Mouse (Mus musculus) limb, embryonic 14.5 days (tissue): Measurements from ENCODE around the gene Mark3. TPM values are rescaled to one million over a fixed set of nuclear protein-coding genes. Genes with fewer than 3 reads are reported as not detected.

ENCODE experiments used
- ATAC-seq: fragments of 200-750 bp; cut with Nextera tagmentation; 2 replicates; pipeline ENCODE4 v1.8.0; 2017; ENCODE audit warnings: low read depth, moderate number of reproducible peaks, moderate TSS enrichment; ENCODE audit not compliant: low FRiP score
- DNase-seq: peaks from one replicate; pipeline ENCODE4 v3.0.0-alpha.2; 2015; ENCODE audit warnings: low spot score
- H3K27ac ChIP-seq: fragments of 300-500 bp; sonication (generic); replicated peaks from 2 replicates; pipeline ENCODE4 v1.5.1; 2014; ENCODE audit warnings: low read depth, mild to moderate bottlenecking, low read length, moderate library complexity, mixed read lengths
- H3K27me3 ChIP-seq: fragments of 300-500 bp; sonication (generic); 2 replicates; pipeline ENCODE4 v1.6.1; 2014; ENCODE audit warnings: low read length, mixed read lengths; ENCODE audit not compliant: control insufficient read depth, insufficient read depth
- H3K36me3 ChIP-seq: fragments of 300-500 bp; sonication (generic); 2 replicates; pipeline ENCODE4 v1.6.1; 2014; ENCODE audit warnings: mild to moderate bottlenecking, low read length, moderate library complexity, mixed read lengths; ENCODE audit not compliant: control insufficient read depth, insufficient read depth
- H3K4me1 ChIP-seq: fragments of 300-500 bp; sonication (generic); 2 replicates; pipeline ENCODE4 v1.6.1; 2014; ENCODE audit warnings: antibody characterized with exemption, low read length, mixed read lengths; ENCODE audit not compliant: control insufficient read depth, insufficient read depth
- H3K4me2 ChIP-seq: fragments of 300-500 bp; sonication (generic); replicated peaks from 2 replicates; pipeline ENCODE4 v1.6.1; 2014; ENCODE audit warnings: low read depth, mild to moderate bottlenecking, low read length, moderate library complexity; ENCODE audit not compliant: severe bottlenecking
- H3K4me3 ChIP-seq: fragments of 300-500 bp; sonication (generic); replicated peaks from 2 replicates; pipeline ENCODE4 v1.5.1; 2014; ENCODE audit warnings: low read length
- H3K9ac ChIP-seq: fragments of 300-500 bp; sonication (generic); 2 replicates; pipeline ENCODE4 v1.6.1; 2014; ENCODE audit warnings: mild to moderate bottlenecking, low read depth, low read length, moderate library complexity; ENCODE audit not compliant: severe bottlenecking
- H3K9me3 ChIP-seq: fragments of 300-500 bp; sonication (generic); 2 replicates; pipeline ENCODE4 v1.6.1; 2016; ENCODE audit warnings: low read length; ENCODE audit not compliant: control insufficient read depth
- POLR2A ChIP-seq: fragments of 200-500 bp; IDR thresholded peaks from 2 replicates; pipeline ENCODE4 v1.8.0; 2012; ENCODE audit warnings: inconsistent platforms, mild to moderate bottlenecking, moderate library complexity, borderline replicate concordance; ENCODE audit not compliant: insufficient read depth, insufficient read length; ENCODE audit errors: extremely low read depth
- WGBS: fragments of 180-500 bp; shearing (Covaris S2); extraction: QIAGEN DNeasy Blood & Tissue Kit; methylation state at CpG from one replicate; pipeline ENCODE4 v1.1.7; 2014; 5-methylcytosine and 5-hydroxymethylcytosine counted together
- polyA plus RNA-seq, 2 experiments: library from polyadenylated mRNA; depleted of rRNA in 1 of 2; stranded (reverse) in 1 of 2; unstranded in 1 of 2; fragments of >200 nt; fragmentation: Nextera tagmentation in 1 of 2; extraction: Ambion mirVana in 1 of 2; gene quantifications; 2 replicates each; pipeline versions ENCODE4 v1.2.1 to v1.2.3; 2012 to 2014

Mark3 gene
- polyA plus RNA-seq (2012; rRNA removed) (69.4 and 80.5 TPM in 2 replicates), polyA plus RNA-seq (2014; fragmentation: Nextera tagmentation; extraction: Ambion mirVana) (49.8 and 63.7 TPM in 2 replicates)

DNA sequence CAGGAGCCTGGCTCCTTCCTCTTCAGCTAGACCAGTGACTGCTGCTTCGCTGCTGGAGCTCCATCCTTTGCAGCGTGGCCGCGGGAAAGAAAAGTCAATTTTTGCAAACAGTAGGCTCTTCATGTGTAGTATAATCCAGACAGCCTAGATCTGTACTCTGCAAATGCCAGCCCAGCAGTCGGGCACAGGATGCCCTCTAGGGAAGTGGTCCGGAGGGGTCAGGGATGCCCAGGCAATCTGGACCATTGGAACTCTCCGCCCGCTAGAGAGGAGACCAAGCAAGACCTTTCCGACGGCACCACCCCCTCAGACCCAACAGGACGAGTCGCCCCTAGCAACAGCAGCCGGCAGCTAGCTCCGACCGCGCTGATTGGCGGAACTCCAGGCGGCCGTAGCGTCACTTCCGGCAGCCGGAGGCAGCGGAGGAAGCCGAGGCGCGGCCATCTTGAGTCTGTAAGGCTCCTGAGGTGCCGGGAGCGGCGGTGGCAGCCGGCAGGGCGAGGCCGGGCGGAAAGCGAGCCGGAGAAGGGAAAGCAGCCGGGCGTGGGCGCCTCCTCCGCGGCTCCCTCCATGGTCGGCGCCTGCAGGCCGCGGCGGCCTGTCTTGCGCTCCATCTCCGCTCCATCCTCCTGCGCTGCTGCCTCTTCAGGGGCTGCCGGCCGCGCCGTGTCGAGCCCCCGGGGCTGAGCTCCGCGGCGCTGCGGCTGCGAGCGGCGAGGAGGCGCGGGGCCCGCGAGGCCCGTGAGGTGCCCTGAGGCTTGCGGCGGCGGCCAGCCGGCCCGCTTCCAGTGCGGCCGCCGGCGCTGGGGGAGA is at the start of gene Mark3:
Mark3 (plus strand) TSS at position 450 of the 813 bp plus-strand sequence.
- DNase-seq (peak; percentile 97), ATAC-seq (peak; percentile 98)
- peak within 1 kb of the TSS; percentile 96 for H3K27ac ChIP-seq
- H3K9me3 ChIP-seq, result no peaks in the 10 kb centered on the region
- H3K4me3 ChIP-seq, result peak within 1 kb of the TSS; percentile 98
- H3K36me3 ChIP-seq, result no peaks in the 10 kb centered on the region
- peak; percentile 90; the same call in 1 of the 2 replicates for TF ChIP-seq POLR2A
- under 1% methylated on average over 33 of the region's 75 CpGs for WGBS
- peak within 1 kb of the TSS; percentile 97 for H3K9ac ChIP-seq
- no peaks in the 10 kb centered on the region for H3K27me3 ChIP-seq
- peaks cover 18% of the 10 kb centered on the region for H3K4me1 ChIP-seq
- H3K4me2 ChIP-seq, result peak within 1 kb of the TSS; percentile 92

DNA sequence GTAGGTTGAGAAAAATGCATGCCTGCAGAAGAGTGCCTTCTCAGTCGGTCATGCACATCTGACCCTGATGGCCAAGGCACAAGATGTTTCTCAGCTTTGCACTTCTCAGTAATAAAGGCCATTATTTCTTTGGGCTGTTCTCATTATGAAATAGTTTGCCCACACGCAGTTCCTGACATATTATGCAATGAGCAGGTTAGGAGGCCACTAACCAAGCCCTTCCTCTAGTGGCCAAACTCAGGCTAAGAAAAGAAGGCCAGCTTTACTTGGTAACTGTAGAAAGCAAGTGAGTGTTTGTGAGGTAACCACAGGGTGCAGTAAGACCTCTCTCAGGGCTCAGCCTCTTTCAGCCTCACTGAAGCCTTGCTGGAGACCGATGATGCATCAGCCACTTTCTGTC is 49.4 kb upstream of the Mark3 start:
- no peak for DNase-seq

DNA sequence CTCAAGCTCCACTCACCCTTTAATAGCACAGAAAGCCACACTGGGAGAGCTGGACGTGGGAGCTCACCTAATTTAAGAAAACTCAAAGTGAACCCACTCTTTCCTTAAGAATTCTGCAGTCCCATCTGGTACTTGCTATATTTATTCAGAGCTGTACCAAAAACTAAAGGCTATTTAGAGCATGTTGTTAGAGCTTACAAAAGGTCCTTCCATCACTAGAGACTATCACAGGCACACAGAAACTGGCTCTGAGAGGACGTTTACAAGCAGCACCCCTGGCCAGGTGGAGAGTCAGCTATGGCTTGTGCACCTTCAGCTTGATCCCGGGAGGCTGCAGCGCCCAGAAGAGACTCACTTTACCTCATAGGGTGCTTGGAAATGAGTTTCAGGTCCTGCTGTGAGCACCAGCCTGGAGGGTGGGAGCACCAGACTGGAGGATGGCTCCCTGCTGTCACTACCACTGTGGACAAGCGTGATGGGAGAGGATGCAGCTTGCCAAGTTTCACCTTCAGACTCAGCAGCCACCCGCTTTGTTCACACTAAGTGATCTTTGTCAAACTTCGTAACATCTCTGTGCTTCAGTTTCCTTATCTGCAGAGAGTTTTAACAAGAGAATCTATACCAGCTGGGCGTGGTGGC is 46.6 kb upstream of the Mark3 start:
- 66% methylated on average over 8 of the region's 8 CpGs for WGBS
- TF ChIP-seq POLR2A, result no peak

More for the DNA sequence above, 49.4 kb upstream of the Mark3 start:
- ATAC-seq, result no peak
- no peak overlapping the region for H3K27ac ChIP-seq
- H3K9ac ChIP-seq, result no peak overlapping the region
- no peaks in the 10 kb centered on the region for H3K36me3 ChIP-seq
- no peaks in the 10 kb centered on the region for H3K27me3 ChIP-seq
- H3K9me3 ChIP-seq, result no peaks in the 10 kb centered on the region
- H3K4me2 ChIP-seq, result no peak overlapping the region
- no peak overlapping the region for H3K4me3 ChIP-seq
- no peak for TF ChIP-seq POLR2A
- H3K4me1 ChIP-seq, result no peaks in the 10 kb centered on the region
- WGBS, result 81% methylated on average over 3 of the region's 3 CpGs

DNA sequence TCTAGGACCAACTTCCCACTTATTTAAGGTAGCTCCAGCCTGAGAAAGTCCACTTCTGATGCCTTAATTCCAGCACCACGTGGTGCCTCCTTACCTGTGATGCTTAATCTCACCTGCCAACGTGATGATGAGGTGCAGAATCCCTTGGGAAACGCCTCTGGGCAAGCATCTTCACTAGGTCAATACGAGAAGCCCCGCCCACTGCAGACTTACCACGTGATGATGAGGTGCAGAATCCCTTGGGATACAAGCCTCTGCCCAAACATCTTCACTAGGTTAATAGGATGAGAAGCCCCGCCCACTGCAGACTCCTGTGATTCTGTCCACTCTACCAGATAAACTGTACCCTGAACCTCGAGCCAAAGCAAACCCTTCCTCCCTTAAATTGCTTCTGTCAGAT is 45.1 kb upstream of the Mark3 start:
- ATAC-seq (no peak), DNase-seq (no peak)
- H3K36me3 ChIP-seq, result no peaks in the 10 kb centered on the region
- H3K4me1 ChIP-seq, result no peaks in the 10 kb centered on the region
- no peak overlapping the region for H3K4me2 ChIP-seq
- H3K9me3 ChIP-seq, result no peaks in the 10 kb centered on the region
- no peak overlapping the region for H3K27ac ChIP-seq
- no peak overlapping the region for H3K9ac ChIP-seq
- WGBS, result 18% methylated on average over 8 of the region's 8 CpGs
- no peak overlapping the region for H3K4me3 ChIP-seq
- no peak for TF ChIP-seq POLR2A
- no peaks in the 10 kb centered on the region for H3K27me3 ChIP-seq

More for the DNA sequence above, 46.6 kb upstream of the Mark3 start:
- Histone ChIP-seq H3K27ac (no peak overlapping the region), H3K9ac (no peak overlapping the region), H3K9me3 (no peaks in the 10 kb centered on the region), H3K27me3 (no peaks in the 10 kb centered on the region), H3K4me1 (no peaks in the 10 kb centered on the region), H3K4me2 (no peak overlapping the region), H3K36me3 (no peaks in the 10 kb centered on the region), H3K4me3 (no peak overlapping the region)
- ATAC-seq, result no peak
- DNase-seq, result no peak

DNA sequence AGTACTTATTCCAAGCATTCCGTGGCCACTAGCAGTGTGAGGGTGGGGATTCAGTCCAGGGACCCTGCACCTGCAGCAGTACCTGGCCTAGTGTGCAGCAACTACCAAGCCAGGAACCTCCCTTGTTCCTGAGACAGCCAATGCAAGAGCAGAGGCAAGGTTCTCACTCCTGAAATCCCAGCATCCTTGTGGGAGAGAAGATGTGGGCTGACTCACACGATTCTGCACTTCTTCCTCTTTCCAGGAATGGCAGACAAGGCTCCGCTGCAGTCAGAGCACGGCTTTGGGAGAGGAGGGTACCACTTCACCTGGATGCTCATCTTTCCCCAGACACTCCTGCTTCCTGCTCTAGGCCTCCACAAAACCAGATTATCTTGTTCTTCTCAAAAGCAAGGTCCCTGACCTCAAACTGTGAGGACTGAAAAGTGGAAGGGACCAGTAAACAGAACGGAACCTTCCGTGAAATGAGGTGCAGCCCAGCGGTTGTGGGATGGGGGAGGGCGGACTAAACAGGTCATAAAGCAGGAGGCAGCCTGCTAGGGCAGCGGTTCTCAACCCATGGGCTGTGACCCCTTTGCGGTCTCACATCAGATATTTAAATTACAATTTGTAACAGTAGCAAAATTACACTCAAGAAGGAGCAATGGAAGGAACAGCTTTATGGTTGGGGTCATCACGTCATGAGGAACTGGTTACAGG is 41.1 kb upstream of the Mark3 start:
- no peak overlapping the region for H3K27ac ChIP-seq
- no peak overlapping the region for H3K4me2 ChIP-seq
- H3K9ac ChIP-seq, result no peak overlapping the region
- DNase-seq (no peak), ATAC-seq (no peak)
- H3K9me3 ChIP-seq, result no peaks in the 10 kb centered on the region
- H3K36me3 ChIP-seq, result no peaks in the 10 kb centered on the region
- whole genome bisulfite sequencing, result 51% methylated on average over 11 of the region's 11 CpGs
- H3K27me3 ChIP-seq, result no peaks in the 10 kb centered on the region
- peaks cover 10% of the 10 kb centered on the region for H3K4me1 ChIP-seq
- TF ChIP-seq POLR2A, result no peak
- no peak overlapping the region for H3K4me3 ChIP-seq
